Mouse (Mus musculus): ENCODE results near the gene Foxb2. TPM values are rescaled to one million over a fixed set of nuclear protein-coding genes. Genes with fewer than 3 reads are reported as not detected.

Gene Foxb2
- polyA plus RNA-seq (2015; fragmentation: Nextera tagmentation; extraction: Ambion mirVana): not detected in 2 replicates

DNA sequence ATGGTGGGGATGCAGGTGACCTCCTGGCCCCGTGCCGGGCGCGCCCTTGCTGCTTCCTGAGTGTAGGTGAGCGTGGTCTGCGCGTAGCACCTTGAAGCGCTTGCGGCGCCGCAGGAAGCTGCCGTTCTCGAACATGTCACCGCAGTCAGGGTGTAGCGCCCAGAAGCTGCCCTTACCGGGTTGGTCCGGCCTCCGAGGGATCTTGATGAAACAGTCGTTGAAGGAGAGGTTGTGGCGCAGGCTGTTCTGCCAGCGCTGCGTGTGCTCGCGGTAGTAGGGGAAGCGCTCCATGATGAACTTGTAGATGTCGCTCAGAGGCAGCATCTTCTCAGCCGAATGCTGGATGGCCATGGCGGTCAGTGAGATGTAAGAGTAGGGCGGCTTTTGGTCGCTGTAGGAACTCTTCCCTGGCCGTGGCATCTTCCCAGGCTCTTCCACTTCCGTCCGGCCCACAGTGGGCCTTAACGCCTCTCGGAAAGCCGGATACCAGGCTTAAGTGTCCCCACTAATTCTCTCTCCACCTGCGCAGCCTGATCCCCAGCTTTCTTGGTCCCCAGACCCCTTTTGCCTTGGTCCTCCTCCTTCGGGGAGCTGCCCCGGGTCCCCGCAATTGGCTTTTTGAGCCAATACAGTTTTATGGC is at the start of gene Foxb2:
TSS of gene Foxb2 (minus strand) at position 585 of the 641 bp plus-strand sequence.
- TF ChIP-seq EP300 (optimal IDR thresholded peaks at IDR 0.05): no peak
- Histone ChIP-seq H3K9me3 (ENCODE audit: control insufficient read depth, low read length) (no peaks in the 10 kb centered on the region), H3K9ac (ENCODE audit: low read length) (no peak within 1 kb of the TSS), H3K27ac (replicated peaks) (no peak within 1 kb of the TSS), H3K4me1 (replicated peaks; ENCODE audit: control insufficient read depth, insufficient read depth) (peaks cover 3% of the 10 kb centered on the region; the same call in 1 of the 2 replicates), H3K36me3 (ENCODE audit: control insufficient read depth, insufficient read depth, low read length) (no peaks in the 10 kb centered on the region), H3K27me3 (ENCODE audit: control insufficient read depth, insufficient read depth, low read length) (peaks cover 43% of the 10 kb centered on the region), H3K4me2 (replicated peaks; ENCODE audit: low read depth) (peak within 1 kb of the TSS; percentile 68), H3K4me3 (ENCODE audit: low read depth, low read length) (peak within 1 kb of the TSS; percentile 39)
- WGBS: under 1% methylated on average over 35 of the region's 40 CpGs
- DNase-seq (ENCODE audit: low spot score): no peak
- ATAC-seq (ENCODE audit: low FRiP score, low TSS enrichment): 0 out of 2 replicates have a peak, but pooled peaks have one; percentile 2

DNA sequence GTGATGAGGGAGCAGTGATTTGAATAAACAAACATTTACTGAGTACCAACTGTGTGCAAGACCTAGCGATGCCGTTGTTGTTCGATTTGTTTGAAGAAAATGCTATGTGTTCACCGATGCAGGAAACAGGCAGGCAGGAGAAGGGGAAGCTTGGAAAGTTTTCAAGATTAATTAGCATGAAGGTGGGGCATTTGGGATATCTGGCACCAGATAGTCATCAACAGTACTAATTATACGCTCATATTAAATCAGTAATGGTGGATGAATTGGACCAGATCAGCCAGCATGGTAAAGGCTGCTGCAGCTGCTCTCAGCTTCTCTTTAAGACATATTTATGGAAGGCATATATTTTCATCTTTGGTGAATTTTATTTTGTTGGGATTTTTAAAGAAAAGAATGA is 37.9 kb upstream of the Foxb2 start:
- Histone ChIP-seq H3K9ac (ENCODE audit: low read length) (no peak overlapping the region), H3K27ac (replicated peaks) (no peak overlapping the region), H3K27me3 (ENCODE audit: control insufficient read depth, insufficient read depth, low read length) (no peaks in the 10 kb centered on the region), H3K9me3 (ENCODE audit: control insufficient read depth, low read length) (no peaks in the 10 kb centered on the region), H3K4me3 (ENCODE audit: low read depth, low read length) (no peak overlapping the region), H3K4me2 (replicated peaks; ENCODE audit: low read depth) (no peak overlapping the region), H3K4me1 (replicated peaks; ENCODE audit: control insufficient read depth, insufficient read depth) (no peaks in the 10 kb centered on the region), H3K36me3 (ENCODE audit: control insufficient read depth, insufficient read depth, low read length) (no peaks in the 10 kb centered on the region)
- DNase-seq (ENCODE audit: low spot score) (no peak), ATAC-seq (ENCODE audit: low FRiP score, low TSS enrichment) (no peak)
- TF ChIP-seq EP300 (optimal IDR thresholded peaks at IDR 0.05): no peak
- WGBS: 82% methylated on average over 5 of the region's 5 CpGs

DNA sequence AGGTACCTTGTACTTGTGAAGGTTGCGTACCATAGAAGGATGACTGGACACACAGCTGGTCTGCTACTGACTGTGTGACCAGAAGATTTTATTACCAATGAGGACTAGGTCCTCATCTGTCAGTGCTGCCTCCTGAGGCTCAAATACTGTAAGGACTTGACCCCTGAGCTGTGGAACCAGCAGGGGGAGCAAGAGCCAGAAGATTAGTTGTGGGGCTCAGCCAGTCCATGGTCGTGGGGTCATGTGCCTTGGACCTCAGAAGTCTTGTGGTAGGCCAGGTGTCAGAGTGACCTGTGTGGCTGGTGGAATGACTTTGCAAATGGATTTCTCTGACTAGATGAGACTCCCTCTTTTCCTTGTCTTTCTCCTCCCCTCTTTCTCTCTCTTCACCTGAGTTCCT is 29.5 kb upstream of the Foxb2 start:
- Histone ChIP-seq H3K4me3 (ENCODE audit: low read depth, low read length) (no peak overlapping the region), H3K4me1 (replicated peaks; ENCODE audit: control insufficient read depth, insufficient read depth) (no peaks in the 10 kb centered on the region), H3K9me3 (ENCODE audit: control insufficient read depth, low read length) (no peaks in the 10 kb centered on the region), H3K36me3 (ENCODE audit: control insufficient read depth, insufficient read depth, low read length) (no peaks in the 10 kb centered on the region), H3K4me2 (replicated peaks; ENCODE audit: low read depth) (no peak overlapping the region), H3K27ac (replicated peaks) (no peak overlapping the region), H3K9ac (ENCODE audit: low read length) (no peak overlapping the region), H3K27me3 (ENCODE audit: control insufficient read depth, insufficient read depth, low read length) (no peaks in the 10 kb centered on the region)
- no peak for ATAC-seq (ENCODE audit: low FRiP score, low TSS enrichment)
- 73% methylated on average over 2 of the region's 2 CpGs for WGBS
- DNase-seq (ENCODE audit: low spot score): peak; percentile 19
- TF ChIP-seq EP300 (optimal IDR thresholded peaks at IDR 0.05): no peak
- TF ChIP-seq CTCF (IDR thresholded peaks at IDR 0.05; ENCODE audit: low read depth): peak; percentile 60

DNA sequence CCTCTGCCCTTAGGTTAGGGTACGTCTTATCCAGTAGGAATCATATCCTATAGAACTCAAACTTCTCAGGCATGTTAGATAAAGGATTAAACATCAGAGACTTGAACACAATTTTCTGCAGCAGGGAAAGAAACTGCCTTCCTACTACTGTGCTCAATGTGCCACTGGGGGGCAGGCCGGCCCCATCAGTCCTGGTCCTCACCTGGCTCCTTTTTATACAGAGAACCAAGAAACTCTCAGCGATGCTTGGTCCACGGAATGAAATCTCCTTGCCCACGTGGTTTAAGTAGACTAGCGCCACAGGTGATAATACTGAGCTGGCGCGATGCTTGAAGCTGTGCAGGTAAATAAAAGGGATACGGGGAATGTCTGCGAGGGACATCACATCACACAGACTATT is 26.1 kb upstream of the Foxb2 start:
- TF ChIP-seq CTCF (IDR thresholded peaks at IDR 0.05; ENCODE audit: low read depth) (peak; percentile 52), EP300 (optimal IDR thresholded peaks at IDR 0.05) (no peak)
- no peak for ATAC-seq (ENCODE audit: low FRiP score, low TSS enrichment)
- Histone ChIP-seq H3K27ac (replicated peaks) (no peak overlapping the region), H3K27me3 (ENCODE audit: control insufficient read depth, insufficient read depth, low read length) (no peaks in the 10 kb centered on the region), H3K36me3 (ENCODE audit: control insufficient read depth, insufficient read depth, low read length) (no peaks in the 10 kb centered on the region), H3K4me1 (replicated peaks; ENCODE audit: control insufficient read depth, insufficient read depth) (no peaks in the 10 kb centered on the region), H3K4me3 (ENCODE audit: low read depth, low read length) (no peak overlapping the region), H3K4me2 (replicated peaks; ENCODE audit: low read depth) (no peak overlapping the region), H3K9me3 (ENCODE audit: control insufficient read depth, low read length) (no peaks in the 10 kb centered on the region), H3K9ac (ENCODE audit: low read length) (no peak overlapping the region)
- no peak for DNase-seq (ENCODE audit: low spot score)
- WGBS: 46% methylated on average over 10 of the region's 10 CpGs

DNA sequence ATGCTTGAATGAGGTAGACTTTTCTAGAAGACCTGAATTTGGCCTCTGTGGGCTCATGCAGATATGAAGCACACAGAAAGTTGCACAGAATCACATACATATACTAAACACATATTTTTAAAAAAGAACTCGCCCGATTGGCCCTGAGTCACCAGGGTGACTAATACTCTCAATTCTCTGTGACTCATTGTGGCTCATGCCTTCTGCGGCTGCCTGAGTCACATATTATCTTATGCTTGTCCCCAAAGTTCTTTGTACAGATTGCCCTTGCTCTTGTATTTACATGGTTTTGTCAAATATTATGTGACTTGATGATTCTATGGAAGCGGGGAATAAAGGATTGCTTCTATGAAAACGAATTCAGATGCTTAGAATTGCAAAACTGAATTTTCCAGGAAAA is 25.0 kb upstream of the Foxb2 start:
- H3K9me3 ChIP-seq (ENCODE audit: control insufficient read depth, low read length): no peaks in the 10 kb centered on the region
- no peak for TF ChIP-seq CTCF (IDR thresholded peaks at IDR 0.05; ENCODE audit: low read depth)
- no peak for TF ChIP-seq EP300 (optimal IDR thresholded peaks at IDR 0.05)
- no peak overlapping the region for H3K4me2 ChIP-seq (replicated peaks; ENCODE audit: low read depth)
- no peak for DNase-seq (ENCODE audit: low spot score)
- H3K27me3 ChIP-seq (ENCODE audit: control insufficient read depth, insufficient read depth, low read length): no peaks in the 10 kb centered on the region
- H3K36me3 ChIP-seq (ENCODE audit: control insufficient read depth, insufficient read depth, low read length): no peaks in the 10 kb centered on the region
- no peak overlapping the region for H3K9ac ChIP-seq (ENCODE audit: low read length)
- no peak overlapping the region for H3K27ac ChIP-seq (replicated peaks)
- ATAC-seq (ENCODE audit: low FRiP score, low TSS enrichment): no peak
- H3K4me1 ChIP-seq (replicated peaks; ENCODE audit: control insufficient read depth, insufficient read depth): no peaks in the 10 kb centered on the region
- 75% methylated on average over 5 of the region's 5 CpGs for WGBS
- no peak overlapping the region for H3K4me3 ChIP-seq (ENCODE audit: low read depth, low read length)

DNA sequence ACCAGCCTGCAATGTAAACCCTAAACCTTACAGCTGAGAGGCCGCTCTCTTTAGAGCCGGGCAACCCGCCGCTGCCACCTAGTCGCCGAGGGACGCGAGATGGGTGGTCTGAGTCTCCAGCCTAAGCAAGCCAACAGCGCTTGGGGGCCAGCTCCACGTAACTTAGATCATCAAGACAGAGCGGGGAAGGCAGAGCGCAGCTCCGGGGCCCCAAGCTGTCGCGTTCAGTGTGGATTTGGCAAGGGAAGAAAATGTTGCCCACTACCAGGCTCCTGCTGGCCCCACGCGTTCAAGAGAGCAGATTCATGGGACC is 2.8 kb upstream of the Foxb2 start:
- no peak overlapping the region for H3K27ac ChIP-seq (replicated peaks)
- no peak for DNase-seq (ENCODE audit: low spot score)
- 2% methylated on average over 17 of the region's 17 CpGs for WGBS
- H3K9me3 ChIP-seq (ENCODE audit: control insufficient read depth, low read length): no peaks in the 10 kb centered on the region
- no peak overlapping the region for H3K9ac ChIP-seq (ENCODE audit: low read length)
- no peak for TF ChIP-seq CTCF (IDR thresholded peaks at IDR 0.05; ENCODE audit: low read depth)
- TF ChIP-seq EP300 (optimal IDR thresholded peaks at IDR 0.05): no peak
- no peak overlapping the region for H3K4me2 ChIP-seq (replicated peaks; ENCODE audit: low read depth)
- peaks cover 36% of the 10 kb centered on the region for H3K27me3 ChIP-seq (ENCODE audit: control insufficient read depth, insufficient read depth, low read length)
- no peak for ATAC-seq (ENCODE audit: low FRiP score, low TSS enrichment)
- peaks cover 3% of the 10 kb centered on the region; the same call in 1 of the 2 replicates for H3K4me1 ChIP-seq (replicated peaks; ENCODE audit: control insufficient read depth, insufficient read depth)
- H3K4me3 ChIP-seq (ENCODE audit: low read depth, low read length): no peak overlapping the region
- no peaks in the 10 kb centered on the region for H3K36me3 ChIP-seq (ENCODE audit: control insufficient read depth, insufficient read depth, low read length)

All from stomach, postnatal 0 days (tissue).